Mouse (Mus musculus): ENCODE data around the gene Rimkla. TPM values are rescaled to one million over a fixed set of nuclear protein-coding genes. Genes with fewer than 3 reads are reported as not detected.

Gene Rimkla
- polyA plus RNA-seq, 2 experiments: 0.62 to 0.79 TPM

DNA sequence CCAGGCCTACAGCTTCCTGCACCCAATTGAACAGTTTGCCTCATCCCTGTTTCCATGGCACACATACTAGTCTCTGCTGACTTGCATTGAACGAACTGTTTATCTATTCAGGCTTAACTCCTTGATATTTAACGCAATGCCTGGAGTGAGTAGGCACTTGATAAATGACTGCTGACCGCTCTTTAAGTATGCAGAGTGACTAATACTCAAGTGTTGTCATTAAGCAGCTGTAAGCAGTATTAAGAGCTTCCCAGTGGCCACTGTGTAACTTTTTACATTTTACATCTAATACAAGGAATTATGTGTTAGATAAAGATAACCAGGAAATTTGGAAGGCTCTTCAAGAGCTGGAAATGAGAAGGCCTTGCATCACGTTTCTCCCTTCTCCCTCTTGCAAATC is 42.7 kb upstream of the Rimkla start:
- no peaks in the 10 kb centered on the region for H3K9me3 ChIP-seq (ENCODE audit: control insufficient read depth, low read length)
- no peak overlapping the region for H3K9ac ChIP-seq (ENCODE audit: low read depth, low read length, severe bottlenecking)
- no peak overlapping the region for H3K4me2 ChIP-seq (replicated peaks; ENCODE audit: low read depth, low read length, severe bottlenecking)
- H3K36me3 ChIP-seq (ENCODE audit: control insufficient read depth, insufficient read depth, low read length): no peaks in the 10 kb centered on the region
- WGBS: 70% methylated on average over 4 of the region's 4 CpGs
- peaks cover 5% of the 10 kb centered on the region; the same call in 1 of the 2 replicates for H3K4me1 ChIP-seq (ENCODE audit: control insufficient read depth, insufficient read depth, low read length)
- DNase-seq (ENCODE audit: low spot score) (no peak), ATAC-seq (ENCODE audit: low FRiP score, low read depth) (no peak)
- no peak overlapping the region for H3K4me3 ChIP-seq (replicated peaks; ENCODE audit: low read length)
- H3K27me3 ChIP-seq (ENCODE audit: control insufficient read depth, insufficient read depth, low read length): no peaks in the 10 kb centered on the region
- H3K27ac ChIP-seq (replicated peaks; ENCODE audit: low read depth, low read length): no peak overlapping the region
- no peak for TF ChIP-seq POLR2A (IDR thresholded peaks at IDR 0.05; ENCODE audit: borderline replicate concordance, extremely low read depth, insufficient read depth, insufficient read length)

DNA sequence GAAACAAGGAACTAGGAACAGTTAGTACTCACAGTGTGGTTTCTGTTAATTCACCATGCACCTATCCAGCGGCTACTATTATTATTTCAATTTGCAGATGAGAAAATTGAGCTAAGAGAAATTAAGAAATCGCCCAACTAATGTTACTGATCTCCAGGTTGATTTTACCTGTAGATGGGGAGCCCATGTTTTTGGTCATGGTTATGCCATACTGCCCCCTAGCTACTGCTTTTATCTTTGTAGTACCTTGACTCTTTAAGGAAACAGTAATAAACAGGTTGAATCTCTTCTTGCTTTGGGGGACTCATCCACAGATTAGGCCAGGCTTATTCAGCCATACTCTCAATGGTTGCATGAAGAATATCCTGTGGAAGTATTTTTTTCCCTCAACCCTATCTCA is 39.4 kb upstream of the Rimkla start:
- Histone ChIP-seq H3K9ac (ENCODE audit: low read depth, low read length, severe bottlenecking) (no peak overlapping the region), H3K4me2 (replicated peaks; ENCODE audit: low read depth, low read length, severe bottlenecking) (no peak overlapping the region), H3K4me3 (replicated peaks; ENCODE audit: low read length) (no peak overlapping the region), H3K9me3 (ENCODE audit: control insufficient read depth, low read length) (no peaks in the 10 kb centered on the region), H3K36me3 (ENCODE audit: control insufficient read depth, insufficient read depth, low read length) (no peaks in the 10 kb centered on the region), H3K27ac (replicated peaks; ENCODE audit: low read depth, low read length) (no peak overlapping the region), H3K27me3 (ENCODE audit: control insufficient read depth, insufficient read depth, low read length) (no peaks in the 10 kb centered on the region), H3K4me1 (ENCODE audit: control insufficient read depth, insufficient read depth, low read length) (no peaks in the 10 kb centered on the region)
- DNase-seq (ENCODE audit: low spot score) (no peak), ATAC-seq (ENCODE audit: low FRiP score, low read depth) (no peak)
- TF ChIP-seq POLR2A (IDR thresholded peaks at IDR 0.05; ENCODE audit: borderline replicate concordance, extremely low read depth, insufficient read depth, insufficient read length): no peak
- 62% methylated on average over 2 of the region's 2 CpGs for WGBS

DNA sequence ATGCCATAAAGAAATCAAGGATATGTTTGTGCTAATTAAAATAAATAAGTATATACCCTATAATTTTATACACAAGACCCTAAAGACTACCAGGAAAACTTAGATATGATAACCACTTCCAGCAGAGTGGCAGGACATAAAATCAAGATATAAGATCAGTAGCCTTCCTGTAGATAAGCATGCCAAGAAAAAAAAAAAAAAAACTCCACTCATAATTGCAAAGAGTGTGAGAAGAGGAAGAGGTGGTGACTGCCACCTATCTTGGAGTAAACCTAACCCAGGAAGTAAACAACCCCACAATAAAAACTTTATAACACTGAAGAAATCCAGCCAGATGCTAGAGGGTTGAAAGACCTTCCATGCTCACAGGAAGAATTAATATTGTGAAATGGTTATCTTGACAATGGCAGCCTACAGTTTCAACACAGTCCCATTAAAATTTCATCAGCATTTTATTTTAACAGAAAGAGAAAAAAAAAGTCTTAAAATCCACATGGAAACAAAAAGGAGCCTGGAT is 34.0 kb upstream of the Rimkla start:
- no peaks in the 10 kb centered on the region for H3K9me3 ChIP-seq (ENCODE audit: control insufficient read depth, low read length)
- H3K4me2 ChIP-seq (replicated peaks; ENCODE audit: low read depth, low read length, severe bottlenecking): no peak overlapping the region
- no peak overlapping the region for H3K27ac ChIP-seq (replicated peaks; ENCODE audit: low read depth, low read length)
- no peak for TF ChIP-seq POLR2A (IDR thresholded peaks at IDR 0.05; ENCODE audit: borderline replicate concordance, extremely low read depth, insufficient read depth, insufficient read length)
- no peaks in the 10 kb centered on the region for H3K27me3 ChIP-seq (ENCODE audit: control insufficient read depth, insufficient read depth, low read length)
- ATAC-seq (ENCODE audit: low FRiP score, low read depth): no peak
- no peaks in the 10 kb centered on the region for H3K4me1 ChIP-seq (ENCODE audit: control insufficient read depth, insufficient read depth, low read length)
- no peaks in the 10 kb centered on the region for H3K36me3 ChIP-seq (ENCODE audit: control insufficient read depth, insufficient read depth, low read length)
- H3K4me3 ChIP-seq (replicated peaks; ENCODE audit: low read length): no peak overlapping the region
- no peak for DNase-seq (ENCODE audit: low spot score)
- no peak overlapping the region for H3K9ac ChIP-seq (ENCODE audit: low read depth, low read length, severe bottlenecking)

DNA sequence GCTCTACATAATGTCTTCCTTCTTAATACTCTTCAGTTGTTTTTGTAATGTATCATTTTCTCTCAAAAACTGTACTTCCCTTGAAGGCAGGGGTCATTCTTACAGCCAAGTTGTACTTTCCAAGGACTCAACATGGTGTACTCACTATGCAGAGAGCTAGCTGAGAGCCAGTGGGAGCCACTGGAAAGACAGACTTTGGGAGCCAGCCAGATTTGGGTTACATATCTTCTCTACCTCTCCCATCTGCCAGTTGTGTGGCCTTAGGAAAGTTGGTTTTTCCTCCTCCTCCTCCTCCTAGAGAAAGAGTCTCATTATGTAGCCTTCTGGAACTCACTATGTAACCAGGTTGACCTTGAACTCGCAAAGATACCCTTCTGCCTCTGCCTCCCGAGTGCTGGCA is 32.0 kb upstream of the Rimkla start:
- no peak overlapping the region for H3K9ac ChIP-seq (ENCODE audit: low read depth, low read length, severe bottlenecking)
- no peak for TF ChIP-seq POLR2A (IDR thresholded peaks at IDR 0.05; ENCODE audit: borderline replicate concordance, extremely low read depth, insufficient read depth, insufficient read length)
- H3K4me2 ChIP-seq (replicated peaks; ENCODE audit: low read depth, low read length, severe bottlenecking): no peak overlapping the region
- no peaks in the 10 kb centered on the region for H3K27me3 ChIP-seq (ENCODE audit: control insufficient read depth, insufficient read depth, low read length)
- H3K9me3 ChIP-seq (ENCODE audit: control insufficient read depth, low read length): no peaks in the 10 kb centered on the region
- DNase-seq (ENCODE audit: low spot score) (no peak), ATAC-seq (ENCODE audit: low FRiP score, low read depth) (no peak)
- no peak overlapping the region for H3K4me3 ChIP-seq (replicated peaks; ENCODE audit: low read length)
- WGBS: 84% methylated on average over 2 of the region's 2 CpGs
- no peak overlapping the region for H3K27ac ChIP-seq (replicated peaks; ENCODE audit: low read depth, low read length)
- no peaks in the 10 kb centered on the region for H3K4me1 ChIP-seq (ENCODE audit: control insufficient read depth, insufficient read depth, low read length)
- H3K36me3 ChIP-seq (ENCODE audit: control insufficient read depth, insufficient read depth, low read length): no peaks in the 10 kb centered on the region

DNA sequence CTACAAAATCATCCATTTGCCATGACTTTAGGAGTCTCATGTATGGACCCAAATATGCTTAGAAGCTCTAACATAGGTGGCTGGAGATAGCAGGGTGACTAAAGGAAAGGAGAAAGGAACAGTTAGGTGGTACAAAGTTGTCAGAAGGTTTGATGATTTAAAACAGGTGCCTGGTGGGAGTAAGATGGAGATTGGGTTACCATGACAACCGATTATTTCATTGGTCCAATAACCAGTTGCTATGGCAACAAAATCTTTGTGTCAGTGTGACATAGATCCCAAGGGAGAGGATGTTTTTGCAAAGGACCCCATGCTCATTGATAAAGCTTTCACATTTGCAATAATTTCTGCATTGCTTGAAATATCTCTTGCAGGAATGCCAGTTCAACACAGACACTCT is 31.6 kb upstream of the Rimkla start:
- no peak for TF ChIP-seq POLR2A (IDR thresholded peaks at IDR 0.05; ENCODE audit: borderline replicate concordance, extremely low read depth, insufficient read depth, insufficient read length)
- DNase-seq (ENCODE audit: low spot score) (no peak), ATAC-seq (ENCODE audit: low FRiP score, low read depth) (no peak)
- WGBS: 80% methylated on average over 1 of the region's 1 CpGs
- Histone ChIP-seq H3K4me2 (replicated peaks; ENCODE audit: low read depth, low read length, severe bottlenecking) (no peak overlapping the region), H3K27me3 (ENCODE audit: control insufficient read depth, insufficient read depth, low read length) (no peaks in the 10 kb centered on the region), H3K27ac (replicated peaks; ENCODE audit: low read depth, low read length) (no peak overlapping the region), H3K9me3 (ENCODE audit: control insufficient read depth, low read length) (no peaks in the 10 kb centered on the region), H3K4me3 (replicated peaks; ENCODE audit: low read length) (no peak overlapping the region), H3K4me1 (ENCODE audit: control insufficient read depth, insufficient read depth, low read length) (no peaks in the 10 kb centered on the region), H3K9ac (ENCODE audit: low read depth, low read length, severe bottlenecking) (no peak overlapping the region), H3K36me3 (ENCODE audit: control insufficient read depth, insufficient read depth, low read length) (no peaks in the 10 kb centered on the region)

DNA sequence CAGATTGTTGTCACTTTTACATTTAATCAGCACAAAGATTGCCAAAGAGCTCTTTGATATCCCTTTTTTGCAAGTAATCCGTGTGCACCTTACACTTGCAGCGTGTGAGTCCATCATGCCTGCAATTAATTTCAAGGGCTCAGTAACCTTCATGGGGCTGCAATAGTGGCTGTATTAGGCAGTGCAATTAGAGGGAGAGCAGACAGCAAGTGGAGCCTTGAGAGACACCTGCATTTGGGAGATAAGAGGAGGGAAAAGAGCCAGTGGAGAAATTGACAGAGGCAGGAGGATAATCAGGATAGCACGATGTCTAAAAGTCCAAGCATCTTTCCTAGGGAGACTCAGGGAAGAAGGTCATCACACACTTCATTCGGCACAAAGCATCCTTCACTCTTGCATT is 31.1 kb upstream of the Rimkla start:
- no peak for TF ChIP-seq POLR2A (IDR thresholded peaks at IDR 0.05; ENCODE audit: borderline replicate concordance, extremely low read depth, insufficient read depth, insufficient read length)
- Histone ChIP-seq H3K4me3 (replicated peaks; ENCODE audit: low read length) (no peak overlapping the region), H3K27me3 (ENCODE audit: control insufficient read depth, insufficient read depth, low read length) (no peaks in the 10 kb centered on the region), H3K4me1 (ENCODE audit: control insufficient read depth, insufficient read depth, low read length) (no peaks in the 10 kb centered on the region), H3K27ac (replicated peaks; ENCODE audit: low read depth, low read length) (no peak overlapping the region), H3K9ac (ENCODE audit: low read depth, low read length, severe bottlenecking) (no peak overlapping the region), H3K4me2 (replicated peaks; ENCODE audit: low read depth, low read length, severe bottlenecking) (no peak overlapping the region), H3K36me3 (ENCODE audit: control insufficient read depth, insufficient read depth, low read length) (no peaks in the 10 kb centered on the region), H3K9me3 (ENCODE audit: control insufficient read depth, low read length) (no peaks in the 10 kb centered on the region)
- ATAC-seq (ENCODE audit: low FRiP score, low read depth) (no peak), DNase-seq (ENCODE audit: low spot score) (no peak)
- WGBS: 83% methylated on average over 4 of the region's 4 CpGs
